Mouse (Mus musculus) thymus, postnatal 10 days (tissue): ENCODE measurements at regions not wholly inside any gene's neighbourhood (a gene's known extent, or its start where the extent isn't known, plus 50 kb on each side); places are given as distances from the start of the nearest gene placed in this dataset.

Experiments
- DNase-seq, 2 experiments: peaks; one replicate each; pipeline ENCODE4 v3.0.0; 2021; ENCODE audit warnings: low spot score in 2 of 2

- no peak for DNase-seq
Observed at GRCm38 (mm10) chr8:102845362-102845761, 59.9 kb upstream of the Cdh11 start.

- no peak for DNase-seq
Observed at GRCm38 (mm10) chr8:102860021-102860420, 74.6 kb upstream of the Cdh11 start.

GRCm38 (mm10) chr8:102899525-102899924 is 114.1 kb upstream of the Cdh11 start:
- DNase-seq, result no peak

GRCm38 (mm10) chr8:102900662-102901061 is 115.2 kb upstream of the Cdh11 start:
- DNase-seq, result no peak

- no peak for DNase-seq
Observed at GRCm38 (mm10) chr8:102907444-102907843, 122.0 kb upstream of the Cdh11 start.

- no peak for DNase-seq
Observed at GRCm38 (mm10) chr8:102931342-102931835, 145.9 kb upstream of the Cdh11 start.

- DNase-seq, result no peak
Observed at GRCm38 (mm10) chr8:102938771-102939170, 153.3 kb upstream of the Cdh11 start.

- DNase-seq, result no peak
Observed at GRCm38 (mm10) chr8:102945546-102945945, 160.1 kb upstream of the Cdh11 start.

- no peak for DNase-seq
Observed at GRCm38 (mm10) chr8:102978161-102978581, 192.7 kb upstream of the Cdh11 start.

- no peak for DNase-seq
Observed at GRCm38 (mm10) chr8:102983220-102983909, 197.9 kb upstream of the Cdh11 start.

GRCm38 (mm10) chr8:102983910-102984225 is 198.4 kb upstream of the Cdh11 start:
- DNase-seq, result no peak

- no peak for DNase-seq
Observed at GRCm38 (mm10) chr8:103007284-103007984, 222.0 kb upstream of the Cdh11 start.

GRCm38 (mm10) chr8:103019121-103019520 is 233.7 kb upstream of the Cdh11 start:
- no peak for DNase-seq

GRCm38 (mm10) chr8:103023237-103023636 is 237.8 kb upstream of the Cdh11 start:
- no peak for DNase-seq

GRCm38 (mm10) chr8:103031708-103032107 is 246.3 kb upstream of the Cdh11 start:
- DNase-seq, result no peak

GRCm38 (mm10) chr8:103033956-103034355 is 248.5 kb upstream of the Cdh11 start:
- no peak for DNase-seq

- no peak for DNase-seq
Observed at GRCm38 (mm10) chr8:103072079-103072635, 286.7 kb upstream of the Cdh11 start.

GRCm38 (mm10) chr8:103072646-103073045 is 287.2 kb upstream of the Cdh11 start:
- no peak for DNase-seq

GRCm38 (mm10) chr8:103078559-103078958 is 293.1 kb upstream of the Cdh11 start:
- DNase-seq, result no peak

GRCm38 (mm10) chr8:103086956-103087482 is 301.6 kb upstream of the Cdh11 start:
- no peak for DNase-seq

GRCm38 (mm10) chr8:103096496-103097092 is 311.2 kb upstream of the Cdh11 start:
- no peak for DNase-seq

- no peak for DNase-seq
Observed at GRCm38 (mm10) chr8:103125581-103125980, 340.1 kb upstream of the Cdh11 start.
